Mouse (Mus musculus): ENCODE results near the gene Wdr89. TPM values are rescaled to one million over a fixed set of nuclear protein-coding genes. Genes with fewer than 3 reads are reported as not detected.

Wdr89 gene
- total and polyA plus RNA-seq, 3 experiments, result 10.2 to 33.0 (median 27.6) TPM

GRCm38 (mm10) chr12:75599490-75599889 is 69.8 kb downstream of the Wdr89 start:
- in situ Hi-C loops (cut with MboI; ENCODE audit: low pct_ligation_motif_present, low pct_unique_long_range_greater_than_20kb, low sequenced_read_pairs) (no loop called here), dilution Hi-C loops (cut with MboI; ENCODE audit: extremely low pct_ligation_motif_present, extremely low pct_unique_long_range_greater_than_20kb, low sequenced_read_pairs) (no loop called here)
- peaks cover under 1 to 23% of the 10 kb centered on the region in 2 experiments; a peak in 2 of 4 replicates for H3K4me1 ChIP-seq (ENCODE audit: control insufficient read depth in 1 of 2, insufficient read depth in 2 of 2)
- H3K79me2 ChIP-seq (replicated peaks; ENCODE audit: control insufficient read depth, extremely low read depth, insufficient read depth, poor library complexity, severe bottlenecking), result peaks cover 8% of the 10 kb centered on the region
- no peaks in the 10 kb centered on the region for H3K36me3 ChIP-seq (replicated peaks in 1 of 2; ENCODE audit: control insufficient read depth in 1 of 2, insufficient read depth in 1 of 2, low read length in 1 of 2)
- no peaks in the 10 kb centered on the region for H3K27me3 ChIP-seq (replicated peaks)
- TF ChIP-seq ZNF384 (IDR thresholded peaks at IDR 0.05; ENCODE audit: low read depth, low read length) (peak; percentile 60), MYC (IDR thresholded peaks at IDR 0.05; ENCODE audit: low read depth, low read length) (no peak), ETS1 (conservative IDR thresholded peaks at IDR 0.05; ENCODE audit: low read depth, low read length) (no peak), JUN (IDR thresholded peaks at IDR 0.05; ENCODE audit: insufficient read depth, low read depth, low read length) (no peak), IRF4 (IDR thresholded peaks at IDR 0.05; ENCODE audit: low read depth, low read length) (0 out of 2 replicates have a peak, but pooled peaks have one; percentile 23), JUND (conservative IDR thresholded peaks at IDR 0.05; ENCODE audit: low read depth, low read length) (no peak), CHD1 (IDR thresholded peaks at IDR 0.05; ENCODE audit: low read depth, low read length) (no peak), BHLHE40 (IDR thresholded peaks at IDR 0.05; ENCODE audit: low read depth, low read length) (peak; percentile 39; the same call in 1 of the 2 replicates), TCF12 (IDR thresholded peaks at IDR 0.05; ENCODE audit: low read depth, low read length) (peak; percentile 63; the same call in 1 of the 2 replicates), POLR2A (IDR thresholded peaks at IDR 0.05; ENCODE audit: low read depth, low read length) (peak; percentile 43; the same call in 1 of the 2 replicates), RCOR1 (conservative IDR thresholded peaks at IDR 0.05; ENCODE audit: low read depth, low read length) (0 out of 2 replicates have a peak, but pooled peaks have one; percentile 56), CTCF (conservative IDR thresholded peaks at IDR 0.05 in 1 of 2, IDR thresholded peaks at IDR 0.05 in 1 of 2; ENCODE audit: low read depth in 2 of 2, low read length in 2 of 2) (no peak), HCFC1 (IDR thresholded peaks at IDR 0.05; ENCODE audit: low read depth, low read length) (peak; percentile 37; the same call in 1 of the 2 replicates), TBP (conservative IDR thresholded peaks at IDR 0.05; ENCODE audit: low read depth, low read length) (peak; percentile 50; the same call in 1 of the 2 replicates)
- peak overlapping the region; percentile 9; the same call in 1 of the 2 replicates for H3K4me2 ChIP-seq (ENCODE audit: insufficient read depth, low read depth, poor library complexity, severe bottlenecking)
- peak; percentile 64 for DNase-seq (ENCODE audit: extremely low read depth)
- H3K27ac ChIP-seq (ENCODE audit: insufficient read depth, low read depth), result no peak overlapping the region
- H3K4me3 ChIP-seq (replicated peaks in 1 of 3; ENCODE audit: low read depth in 2 of 3, low read length in 2 of 3, poor library complexity in 1 of 3), result no peak overlapping the region
- H3K9ac ChIP-seq (ENCODE audit: insufficient read depth, low read depth), result peak overlapping the region; percentile 24; the same call in 1 of the 2 replicates
- no peaks in the 10 kb centered on the region for H3K9me3 ChIP-seq (replicated peaks; ENCODE audit: low read length)

GRCm38 (mm10) chr12:75598988-75599387 is 70.3 kb downstream of the Wdr89 start:
- TF ChIP-seq IRF4 (IDR thresholded peaks at IDR 0.05; ENCODE audit: low read depth, low read length) (no peak), ZKSCAN1 (IDR thresholded peaks at IDR 0.05; ENCODE audit: borderline replicate concordance, low read depth, low read length) (no peak), MYC (IDR thresholded peaks at IDR 0.05; ENCODE audit: low read depth, low read length) (no peak), MAX (IDR thresholded peaks at IDR 0.05; ENCODE audit: low read length) (no peak), GABPA (IDR thresholded peaks at IDR 0.05; ENCODE audit: insufficient replicate concordance, low read depth, low read length) (no peak), MEF2A (IDR thresholded peaks at IDR 0.05; ENCODE audit: borderline replicate concordance, low read depth, low read length) (no peak), JUND (conservative IDR thresholded peaks at IDR 0.05; ENCODE audit: low read depth, low read length) (no peak)
- dilution Hi-C loops (cut with MboI; ENCODE audit: extremely low pct_ligation_motif_present, extremely low pct_unique_long_range_greater_than_20kb, low sequenced_read_pairs) (no loop called here), in situ Hi-C loops (cut with MboI; ENCODE audit: low pct_ligation_motif_present, low pct_unique_long_range_greater_than_20kb, low sequenced_read_pairs) (no loop called here)
- no peak overlapping the region for H3K9ac ChIP-seq (ENCODE audit: insufficient read depth, low read depth)
- no peaks in the 10 kb centered on the region for H3K9me3 ChIP-seq (replicated peaks; ENCODE audit: low read length)
- DNase-seq (ENCODE audit: extremely low read depth), result no peak
- no peaks in the 10 kb centered on the region for H3K36me3 ChIP-seq (replicated peaks in 1 of 2; ENCODE audit: control insufficient read depth in 1 of 2, insufficient read depth in 1 of 2, low read length in 1 of 2)
- peaks cover 2 to 28% of the 10 kb centered on the region in 2 experiments; a peak in 2 of 4 replicates for H3K4me1 ChIP-seq (ENCODE audit: control insufficient read depth in 1 of 2, insufficient read depth in 2 of 2)
- no peak overlapping the region for H3K4me2 ChIP-seq (ENCODE audit: insufficient read depth, low read depth, poor library complexity, severe bottlenecking)
- H3K79me2 ChIP-seq (replicated peaks; ENCODE audit: control insufficient read depth, extremely low read depth, insufficient read depth, poor library complexity, severe bottlenecking), result peaks cover 12% of the 10 kb centered on the region
- no peak overlapping the region for H3K4me3 ChIP-seq (replicated peaks in 1 of 3; ENCODE audit: low read depth in 2 of 3, low read length in 2 of 3, poor library complexity in 1 of 3)
- H3K27me3 ChIP-seq (replicated peaks), result no peaks in the 10 kb centered on the region
- H3K27ac ChIP-seq (ENCODE audit: insufficient read depth, low read depth), result no peak overlapping the region

All from CH12.LX (cell line).